Mouse (Mus musculus): ENCODE results near the gene N4bp2l2. TPM values are rescaled to one million over a fixed set of nuclear protein-coding genes. Genes with fewer than 3 reads are reported as not detected.
"Not testable (repeated sequence)": the region's sequence is repeated elsewhere in the genome, so short reads cannot be mapped to it uniquely, and the experiment has no call there.

N4bp2l2 gene
- polyA plus RNA-seq, 1 experiment from 2014 or later: 43.9 TPM

- not testable (repeated sequence) for ATAC-seq (replicated peaks; ENCODE audit: low FRiP score, low TSS enrichment, low read depth); DNase-seq (ENCODE audit: low spot score); H3K9me3 ChIP-seq (ENCODE audit: control insufficient read depth, low read length); H3K27me3 ChIP-seq (replicated peaks; ENCODE audit: control insufficient read depth, insufficient read depth, low read length); H3K4me1 ChIP-seq (replicated peaks; ENCODE audit: control insufficient read depth, insufficient read depth, low read length); H3K9ac ChIP-seq (ENCODE audit: low read length); H3K4me3 ChIP-seq (ENCODE audit: low read depth, low read length); H3K27ac ChIP-seq (ENCODE audit: low read depth); H3K4me2 ChIP-seq (ENCODE audit: low read length)
- 97% methylated on average over 3 of the region's 3 CpGs for WGBS
- peaks cover 32% of the 10 kb centered on the region for H3K36me3 ChIP-seq (ENCODE audit: control insufficient read depth, insufficient read depth, low read length)
Measured at GRCm38 (mm10) chr5:150660296-150660695, 5.7 kb downstream of the N4bp2l2 start.

GRCm38 (mm10) chr5:150659425-150659824 lies 6.6 kb downstream of the N4bp2l2 start:
- not testable (repeated sequence) for H3K4me2 ChIP-seq (ENCODE audit: low read length); H3K4me1 ChIP-seq (replicated peaks; ENCODE audit: control insufficient read depth, insufficient read depth, low read length); H3K27me3 ChIP-seq (replicated peaks; ENCODE audit: control insufficient read depth, insufficient read depth, low read length); DNase-seq (ENCODE audit: low spot score); ATAC-seq (replicated peaks; ENCODE audit: low FRiP score, low TSS enrichment, low read depth); H3K27ac ChIP-seq (ENCODE audit: low read depth); H3K9me3 ChIP-seq (ENCODE audit: control insufficient read depth, low read length); H3K9ac ChIP-seq (ENCODE audit: low read length); H3K4me3 ChIP-seq (ENCODE audit: low read depth, low read length)
- H3K36me3 ChIP-seq (ENCODE audit: control insufficient read depth, insufficient read depth, low read length): peaks cover 32% of the 10 kb centered on the region
- WGBS: 89% methylated on average over 6 of the region's 6 CpGs

GRCm38 (mm10) chr5:150654548-150654947 lies 11.4 kb downstream of the N4bp2l2 start:
- Histone ChIP-seq H3K4me3 (ENCODE audit: low read depth, low read length) (no peak overlapping the region), H3K27ac (ENCODE audit: low read depth) (no peak overlapping the region), H3K27me3 (replicated peaks; ENCODE audit: control insufficient read depth, insufficient read depth, low read length) (no peaks in the 10 kb centered on the region), H3K9me3 (ENCODE audit: control insufficient read depth, low read length) (no peaks in the 10 kb centered on the region), H3K9ac (ENCODE audit: low read length) (no peak overlapping the region), H3K4me1 (replicated peaks; ENCODE audit: control insufficient read depth, insufficient read depth, low read length) (peaks cover 2% of the 10 kb centered on the region; the same call in 1 of the 2 replicates), H3K4me2 (ENCODE audit: low read length) (no peak overlapping the region), H3K36me3 (ENCODE audit: control insufficient read depth, insufficient read depth, low read length) (peaks cover 22% of the 10 kb centered on the region)
- DNase-seq (ENCODE audit: low spot score): no peak
- ATAC-seq (replicated peaks; ENCODE audit: low FRiP score, low TSS enrichment, low read depth): no peak

DNA sequence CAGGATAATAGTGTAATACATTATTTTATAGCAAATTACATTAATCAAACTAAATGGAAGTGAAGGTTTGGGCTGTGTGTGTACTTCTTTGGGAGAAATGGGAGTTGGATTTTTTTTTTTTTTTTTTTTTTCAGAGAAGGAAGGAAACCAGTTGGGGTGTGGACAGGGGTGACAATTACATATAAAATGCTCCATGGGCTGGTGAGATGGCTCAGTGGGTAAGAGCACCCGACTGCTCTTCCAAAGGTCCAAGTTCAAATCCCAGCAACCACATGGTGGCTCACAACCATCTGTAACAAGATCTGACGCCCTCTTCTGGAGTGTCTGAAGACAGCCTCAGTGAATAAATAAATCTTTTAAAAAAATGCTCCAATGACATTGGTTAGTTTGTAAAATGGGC lies 13.4 kb downstream of the N4bp2l2 start:
- Histone ChIP-seq H3K9me3 (ENCODE audit: control insufficient read depth, low read length) (no peaks in the 10 kb centered on the region), H3K4me1 (replicated peaks; ENCODE audit: control insufficient read depth, insufficient read depth, low read length) (0 out of 2 replicates have a peak, but pooled peaks cover 2% of the 10 kb centered on the region), H3K4me3 (ENCODE audit: low read depth, low read length) (no peak overlapping the region), H3K27me3 (replicated peaks; ENCODE audit: control insufficient read depth, insufficient read depth, low read length) (no peaks in the 10 kb centered on the region), H3K27ac (ENCODE audit: low read depth) (no peak overlapping the region), H3K36me3 (ENCODE audit: control insufficient read depth, insufficient read depth, low read length) (peaks cover 38% of the 10 kb centered on the region), H3K4me2 (ENCODE audit: low read length) (no peak overlapping the region), H3K9ac (ENCODE audit: low read length) (no peak overlapping the region)
- DNase-seq (ENCODE audit: low spot score) (no peak), ATAC-seq (replicated peaks; ENCODE audit: low FRiP score, low TSS enrichment, low read depth) (no peak)
- WGBS: 88% methylated on average over 2 of the region's 2 CpGs

DNA sequence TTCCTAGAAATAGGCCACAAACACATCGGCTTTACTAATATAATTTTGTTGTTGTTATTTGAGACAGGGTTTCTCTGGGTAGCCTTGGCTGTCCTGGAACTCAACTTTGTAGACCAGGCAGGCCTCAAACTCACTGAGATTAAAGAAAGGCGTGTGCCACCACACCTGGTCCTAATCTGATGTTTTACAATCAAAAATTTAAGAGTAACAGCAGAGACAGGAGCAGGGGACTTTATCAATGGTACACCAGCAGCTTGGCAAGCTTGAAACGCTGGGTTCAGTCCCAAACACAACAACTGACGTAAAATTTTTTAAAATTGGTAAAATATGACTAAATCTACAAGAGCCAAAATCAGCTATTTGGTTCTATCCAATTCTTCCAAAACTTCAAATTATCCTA lies 21.1 kb downstream of the N4bp2l2 start:
- peaks cover 82% of the 10 kb centered on the region for H3K36me3 ChIP-seq (ENCODE audit: control insufficient read depth, insufficient read depth, low read length)
- no peaks in the 10 kb centered on the region for H3K4me1 ChIP-seq (replicated peaks; ENCODE audit: control insufficient read depth, insufficient read depth, low read length)
- H3K4me2 ChIP-seq (ENCODE audit: low read length): no peak overlapping the region
- 93% methylated on average over 4 of the region's 4 CpGs for WGBS
- ATAC-seq (replicated peaks; ENCODE audit: low FRiP score, low TSS enrichment, low read depth) (no peak), DNase-seq (ENCODE audit: low spot score) (no peak)
- H3K9ac ChIP-seq (ENCODE audit: low read length): no peak overlapping the region
- H3K9me3 ChIP-seq (ENCODE audit: control insufficient read depth, low read length): no peaks in the 10 kb centered on the region
- H3K27me3 ChIP-seq (replicated peaks; ENCODE audit: control insufficient read depth, insufficient read depth, low read length): no peaks in the 10 kb centered on the region
- no peak overlapping the region for H3K27ac ChIP-seq (ENCODE audit: low read depth)
- H3K4me3 ChIP-seq (ENCODE audit: low read depth, low read length): no peak overlapping the region

DNA sequence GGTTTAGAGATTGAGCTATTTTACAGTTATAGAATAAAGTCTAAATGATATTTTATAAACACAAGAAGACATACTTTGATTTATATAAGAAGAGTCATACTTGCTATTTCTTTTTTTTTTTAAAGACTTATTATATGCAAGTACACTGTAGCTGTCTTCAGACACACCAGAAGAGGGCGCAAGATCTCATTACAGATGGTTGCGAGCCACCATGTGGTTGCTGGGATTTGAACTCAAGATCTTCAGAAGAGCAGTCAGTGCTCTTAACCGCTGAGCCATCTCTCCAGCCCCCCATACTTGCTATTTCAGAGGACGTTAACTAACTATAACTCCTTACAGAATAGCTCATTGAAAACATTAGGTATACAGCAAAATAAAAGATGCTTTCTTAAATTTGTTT lies 22.6 kb downstream of the N4bp2l2 start:
- H3K4me2 ChIP-seq (ENCODE audit: low read length); H3K4me1 ChIP-seq (replicated peaks; ENCODE audit: control insufficient read depth, insufficient read depth, low read length); H3K9me3 ChIP-seq (ENCODE audit: control insufficient read depth, low read length); H3K4me3 ChIP-seq (ENCODE audit: low read depth, low read length); H3K27me3 ChIP-seq (replicated peaks; ENCODE audit: control insufficient read depth, insufficient read depth, low read length); H3K9ac ChIP-seq (ENCODE audit: low read length); H3K27ac ChIP-seq (ENCODE audit: low read depth); DNase-seq (ENCODE audit: low spot score); ATAC-seq (replicated peaks; ENCODE audit: low FRiP score, low TSS enrichment, low read depth): not testable (repeated sequence)
- WGBS: 94% methylated on average over 4 of the region's 4 CpGs
- H3K36me3 ChIP-seq (ENCODE audit: control insufficient read depth, insufficient read depth, low read length): peaks cover 71% of the 10 kb centered on the region

DNA sequence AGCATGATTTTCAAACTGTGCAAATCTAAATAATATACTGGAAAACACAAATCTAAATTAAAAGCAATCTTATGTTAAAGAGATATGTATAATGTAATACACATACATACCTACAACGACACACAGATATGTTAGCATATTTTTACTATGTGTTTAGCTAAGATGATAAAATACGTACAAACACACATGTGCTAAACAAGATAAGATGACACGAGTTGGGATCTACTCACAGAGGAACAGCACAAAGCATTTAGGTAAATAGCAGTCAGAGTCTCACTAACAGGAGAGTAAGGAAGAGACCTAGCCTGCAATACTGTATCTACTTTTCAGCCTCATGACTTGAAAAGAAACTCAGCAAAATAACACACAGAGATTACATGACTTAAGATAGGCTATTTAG lies 24.5 kb downstream of the N4bp2l2 start:
- Histone ChIP-seq H3K27ac (ENCODE audit: low read depth) (no peak overlapping the region), H3K9me3 (ENCODE audit: control insufficient read depth, low read length) (no peaks in the 10 kb centered on the region), H3K27me3 (replicated peaks; ENCODE audit: control insufficient read depth, insufficient read depth, low read length) (no peaks in the 10 kb centered on the region), H3K4me3 (ENCODE audit: low read depth, low read length) (no peak overlapping the region), H3K36me3 (ENCODE audit: control insufficient read depth, insufficient read depth, low read length) (peaks cover 70% of the 10 kb centered on the region), H3K4me1 (replicated peaks; ENCODE audit: control insufficient read depth, insufficient read depth, low read length) (no peaks in the 10 kb centered on the region), H3K9ac (ENCODE audit: low read length) (no peak overlapping the region), H3K4me2 (ENCODE audit: low read length) (no peak overlapping the region)
- DNase-seq (ENCODE audit: low spot score): no peak
- 93% methylated on average over 3 of the region's 3 CpGs for WGBS
- no peak for ATAC-seq (replicated peaks; ENCODE audit: low FRiP score, low TSS enrichment, low read depth)

DNA sequence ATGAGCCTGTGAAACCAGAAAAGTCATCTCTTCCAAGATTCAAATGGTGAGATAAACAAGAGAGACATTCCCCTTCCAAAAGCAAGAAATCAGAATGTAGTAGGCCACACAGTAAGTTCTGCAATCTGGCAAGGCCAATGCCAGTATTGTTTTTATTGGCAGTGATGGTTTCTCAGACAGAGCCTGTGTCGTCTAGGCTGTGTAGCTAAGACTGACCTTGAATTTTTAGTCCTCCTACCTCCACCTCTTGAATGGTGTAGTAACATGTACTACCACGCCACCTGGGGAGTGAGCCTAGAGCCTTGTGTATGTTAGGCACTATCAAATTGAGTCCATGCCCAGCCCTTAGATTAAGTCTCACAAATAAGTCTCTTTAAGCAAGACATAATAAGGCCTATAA lies 36.3 kb downstream of the N4bp2l2 start:
- WGBS: 90% methylated on average over 2 of the region's 2 CpGs
- Histone ChIP-seq H3K4me2 (ENCODE audit: low read length) (no peak overlapping the region), H3K36me3 (ENCODE audit: control insufficient read depth, insufficient read depth, low read length) (no peaks in the 10 kb centered on the region; the same call in 1 of the 2 replicates), H3K27ac (ENCODE audit: low read depth) (no peak overlapping the region), H3K9me3 (ENCODE audit: control insufficient read depth, low read length) (no peaks in the 10 kb centered on the region), H3K27me3 (replicated peaks; ENCODE audit: control insufficient read depth, insufficient read depth, low read length) (no peaks in the 10 kb centered on the region), H3K4me3 (ENCODE audit: low read depth, low read length) (no peak overlapping the region), H3K9ac (ENCODE audit: low read length) (no peak overlapping the region), H3K4me1 (replicated peaks; ENCODE audit: control insufficient read depth, insufficient read depth, low read length) (no peaks in the 10 kb centered on the region)
- peak; percentile 9 for DNase-seq (ENCODE audit: low spot score)
- no peak for ATAC-seq (replicated peaks; ENCODE audit: low FRiP score, low TSS enrichment, low read depth)

- no peaks in the 10 kb centered on the region for H3K27me3 ChIP-seq (replicated peaks; ENCODE audit: control insufficient read depth, insufficient read depth, low read length)
- no peak overlapping the region for H3K9ac ChIP-seq (ENCODE audit: low read length)
- DNase-seq (ENCODE audit: low spot score) (peak; percentile 36), ATAC-seq (replicated peaks; ENCODE audit: low FRiP score, low TSS enrichment, low read depth) (no peak)
- H3K4me2 ChIP-seq (ENCODE audit: low read length): no peak overlapping the region
- no peak overlapping the region for H3K4me3 ChIP-seq (ENCODE audit: low read depth, low read length)
- H3K4me1 ChIP-seq (replicated peaks; ENCODE audit: control insufficient read depth, insufficient read depth, low read length): no peaks in the 10 kb centered on the region
- H3K9me3 ChIP-seq (ENCODE audit: control insufficient read depth, low read length): no peaks in the 10 kb centered on the region
- 92% methylated on average over 1 of the region's 1 CpGs for WGBS
- no peaks in the 10 kb centered on the region; the same call in 1 of the 2 replicates for H3K36me3 ChIP-seq (ENCODE audit: control insufficient read depth, insufficient read depth, low read length)
- H3K27ac ChIP-seq (ENCODE audit: low read depth): no peak overlapping the region
Measured at GRCm38 (mm10) chr5:150629272-150629671, 36.7 kb downstream of the N4bp2l2 start.

Measured in intestine, embryonic 14.5 days (tissue).